Mouse (Mus musculus): Measurements from ENCODE around the gene Fam160a1. TPM values are rescaled to one million over a fixed set of nuclear protein-coding genes. Genes with fewer than 3 reads are reported as not detected.
A peak's percentile ranks its signal among the peaks of the same experiment; 100 is the strongest.

Gene Fam160a1
- total RNA-seq, 2 experiments from 2014 or later: 13.5 to 15.0 TPM

GRCm38 (mm10) chr3:85813101-85814014, 3.7 kb downstream of the Fam160a1 start:
- H3K4me3 ChIP-seq: no peak overlapping the region
- TF ChIP-seq CTCF (conservative IDR thresholded peaks at IDR 0.05): no peak
- H3K27ac ChIP-seq: no peak overlapping the region
- DNase-seq (ENCODE audit: low spot score in 2 of 2): no peak

GRCm38 (mm10) chr3:85812010-85812409, 5.1 kb downstream of the Fam160a1 start:
- Histone ChIP-seq H3K27ac (no peak overlapping the region), H3K4me3 (no peak overlapping the region)
- no peak for TF ChIP-seq CTCF (conservative IDR thresholded peaks at IDR 0.05)
- no peak for DNase-seq (ENCODE audit: low spot score in 2 of 2)

- Histone ChIP-seq H3K27ac (no peak overlapping the region), H3K4me3 (no peak overlapping the region)
- no peak for TF ChIP-seq CTCF (conservative IDR thresholded peaks at IDR 0.05)
- no peak for DNase-seq (ENCODE audit: low spot score in 2 of 2)
Observed at GRCm38 (mm10) chr3:85793166-85793565, 23.9 kb downstream of the Fam160a1 start.

- H3K27ac ChIP-seq: peak overlapping the region; percentile 36; the same call in 1 of the 2 replicates
- no peak for DNase-seq (ENCODE audit: low spot score in 2 of 2)
- no peak for TF ChIP-seq CTCF (conservative IDR thresholded peaks at IDR 0.05)
- no peak overlapping the region for H3K4me3 ChIP-seq
Observed at GRCm38 (mm10) chr3:85789748-85790147, 27.3 kb downstream of the Fam160a1 start.

GRCm38 (mm10) chr3:85786501-85786900, 30.6 kb downstream of the Fam160a1 start:
- Histone ChIP-seq H3K4me3 (no peak overlapping the region), H3K27ac (no peak overlapping the region)
- no peak for TF ChIP-seq CTCF (conservative IDR thresholded peaks at IDR 0.05)
- DNase-seq (ENCODE audit: low spot score in 2 of 2): no peak

GRCm38 (mm10) chr3:85780906-85781305, 36.2 kb downstream of the Fam160a1 start:
- no peak overlapping the region for H3K4me3 ChIP-seq
- no peak for TF ChIP-seq CTCF (conservative IDR thresholded peaks at IDR 0.05)
- H3K27ac ChIP-seq: no peak overlapping the region
- no peak for DNase-seq (ENCODE audit: low spot score in 2 of 2)

- H3K27ac ChIP-seq: no peak overlapping the region
- no peak for DNase-seq (ENCODE audit: low spot score in 2 of 2)
- no peak overlapping the region for H3K4me3 ChIP-seq
- TF ChIP-seq CTCF (conservative IDR thresholded peaks at IDR 0.05): no peak
Observed at GRCm38 (mm10) chr3:85780332-85780731, 36.8 kb downstream of the Fam160a1 start.

GRCm38 (mm10) chr3:85777841-85778240, 39.2 kb downstream of the Fam160a1 start:
- DNase-seq (ENCODE audit: low spot score in 2 of 2): no peak
- TF ChIP-seq CTCF (conservative IDR thresholded peaks at IDR 0.05): no peak
- Histone ChIP-seq H3K27ac (no peak overlapping the region), H3K4me3 (no peak overlapping the region)

- TF ChIP-seq CTCF (conservative IDR thresholded peaks at IDR 0.05): no peak
- no peak overlapping the region for H3K27ac ChIP-seq
- no peak overlapping the region for H3K4me3 ChIP-seq
- DNase-seq (ENCODE audit: low spot score in 2 of 2): no peak
Observed at GRCm38 (mm10) chr3:85777356-85777755, 39.7 kb downstream of the Fam160a1 start.

- no peak for TF ChIP-seq CTCF (conservative IDR thresholded peaks at IDR 0.05)
- DNase-seq (ENCODE audit: low spot score in 2 of 2): no peak
- H3K27ac ChIP-seq: no peak overlapping the region
- H3K4me3 ChIP-seq: no peak overlapping the region
Observed at GRCm38 (mm10) chr3:85776707-85777106, 40.4 kb downstream of the Fam160a1 start.

- no peak for DNase-seq (ENCODE audit: low spot score in 2 of 2)
- Histone ChIP-seq H3K27ac (no peak overlapping the region), H3K4me3 (no peak overlapping the region)
- no peak for TF ChIP-seq CTCF (conservative IDR thresholded peaks at IDR 0.05)
Observed at GRCm38 (mm10) chr3:85776126-85776525, 41.0 kb downstream of the Fam160a1 start.

- no peak overlapping the region for H3K27ac ChIP-seq
- H3K4me3 ChIP-seq: no peak overlapping the region
- TF ChIP-seq CTCF (conservative IDR thresholded peaks at IDR 0.05): no peak
- no peak for DNase-seq (ENCODE audit: low spot score in 2 of 2)
Observed at GRCm38 (mm10) chr3:85773886-85774285, 43.2 kb downstream of the Fam160a1 start.

GRCm38 (mm10) chr3:85773425-85773824, 43.7 kb downstream of the Fam160a1 start:
- no peak for DNase-seq (ENCODE audit: low spot score in 2 of 2)
- Histone ChIP-seq H3K27ac (no peak overlapping the region), H3K4me3 (no peak overlapping the region)
- peak; percentile 71 for TF ChIP-seq CTCF (conservative IDR thresholded peaks at IDR 0.05)

GRCm38 (mm10) chr3:85764937-85765337, 52.2 kb downstream of the Fam160a1 start:
- Histone ChIP-seq H3K4me3 (no peak overlapping the region), H3K27ac (no peak overlapping the region)
- TF ChIP-seq CTCF (conservative IDR thresholded peaks at IDR 0.05): no peak
- no peak for DNase-seq (ENCODE audit: low spot score in 2 of 2)

Data from layer of hippocampus, adult 2 months (tissue).